Mouse (Mus musculus) kidney, postnatal 36 days (tissue): ENCODE data around the gene Ccl27a.
"Not testable (repeated sequence)": the region's sequence is repeated elsewhere in the genome, so short reads cannot be mapped to it uniquely, and the experiment has no call there.

Experiments used
- DNase-seq, 2 experiments: peaks; one replicate each; pipeline ENCODE4 v3.0.0; 2021 to 2022; ENCODE audit warnings: mixed read lengths in 2 of 2

Ccl27a gene

GRCm38 (mm10) chr4:41774002-41774401, at the start of gene Ccl27a:
Gene Ccl27a (minus strand): TSS chr4:41774247.
- DNase-seq: peak; percentile 92 to 93

- not testable (repeated sequence) for DNase-seq
These were observed 9.2 kb upstream of the Ccl27a start for GRCm38 (mm10) chr4:41783197-41783596.

DNA sequence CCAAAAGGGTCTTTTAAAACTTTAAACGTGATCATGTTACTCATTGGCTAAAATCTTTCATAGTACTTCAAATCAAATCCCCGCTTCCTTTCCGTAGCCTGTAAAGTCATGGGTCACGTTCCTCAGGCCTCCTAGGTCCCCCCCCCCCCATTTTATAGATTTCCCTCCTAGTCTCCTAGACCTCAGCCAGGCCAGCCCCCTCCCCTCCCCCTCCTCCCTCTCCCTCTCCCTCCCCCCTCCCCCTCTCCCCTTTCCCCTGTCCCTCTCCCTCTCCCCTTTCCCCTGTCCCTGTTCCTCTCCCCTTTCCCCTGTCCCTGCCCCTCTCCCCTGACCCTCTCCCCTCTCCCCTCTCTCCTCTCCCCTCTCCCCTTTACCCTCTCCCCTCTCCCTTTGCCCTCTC, 8.7 kb upstream of the Ccl27a start:
- DNase-seq: not testable (repeated sequence)

DNA sequence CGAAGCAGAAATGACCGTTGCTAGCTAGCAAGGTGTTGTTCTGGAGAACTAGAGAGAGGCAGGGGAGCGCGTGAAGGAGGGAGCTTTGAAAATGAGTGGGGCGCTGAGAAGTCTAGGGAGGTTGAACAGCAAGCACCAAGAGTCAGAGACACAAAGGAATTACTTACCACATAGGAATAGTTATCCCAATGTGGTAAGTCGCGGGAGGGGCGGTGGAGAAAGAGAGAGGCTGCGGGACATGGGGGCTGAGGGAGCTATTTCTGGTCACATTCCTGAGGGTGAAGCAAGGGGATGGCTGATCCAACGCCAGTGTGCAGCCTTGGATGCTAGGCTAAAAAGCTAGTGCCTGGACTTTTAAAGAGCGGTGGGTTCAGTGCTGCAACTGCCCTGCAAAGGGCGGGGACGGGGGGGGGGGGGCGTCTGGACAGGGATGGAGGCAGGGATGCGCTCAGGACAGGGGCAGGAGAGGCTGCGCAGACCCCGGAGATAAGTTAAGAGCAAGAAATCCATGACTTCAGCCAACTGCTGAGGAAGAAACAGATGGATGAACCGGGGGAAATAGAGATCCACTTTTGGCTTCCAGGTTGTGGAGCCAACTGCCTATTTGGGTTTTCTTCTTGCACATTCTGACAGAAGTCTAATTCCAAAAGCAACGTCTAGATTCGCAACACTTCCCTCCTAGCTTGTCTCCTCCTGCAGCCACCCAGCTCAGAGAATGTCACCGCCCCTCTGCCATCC, 7.9 kb upstream of the Ccl27a start:
- not testable (repeated sequence) for DNase-seq

GRCm38 (mm10) chr4:41781271-41781670, 7.2 kb upstream of the Ccl27a start:
- DNase-seq: not testable (repeated sequence)

GRCm38 (mm10) chr4:41775840-41776239, 1.8 kb upstream of the Ccl27a start:
- DNase-seq: not testable (repeated sequence)

GRCm38 (mm10) chr4:41774506-41774905, 459 bp upstream of the Ccl27a start:
- not testable (repeated sequence) for DNase-seq

DNA sequence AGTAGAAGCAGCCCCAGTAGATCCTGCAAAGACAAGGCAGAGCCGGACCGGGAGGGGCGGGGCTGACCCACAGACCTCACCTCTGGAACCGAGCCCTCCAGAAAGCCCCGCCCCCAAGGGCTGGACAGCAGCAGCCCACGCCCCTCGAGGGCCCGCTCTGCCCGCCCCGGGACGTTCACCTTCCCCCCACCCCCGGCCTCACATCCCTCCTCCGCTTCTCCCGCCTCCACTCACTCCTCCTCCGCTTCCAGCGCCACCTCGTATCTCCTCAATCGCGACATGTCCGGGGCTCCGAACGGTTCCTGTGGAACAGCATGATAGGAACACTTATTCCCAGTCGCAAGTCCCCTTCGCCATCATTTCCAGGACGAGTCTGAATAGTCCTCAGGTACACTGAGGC, 545 bp downstream of the Ccl27a start:
- DNase-seq: peak; percentile 86 to 87

DNA sequence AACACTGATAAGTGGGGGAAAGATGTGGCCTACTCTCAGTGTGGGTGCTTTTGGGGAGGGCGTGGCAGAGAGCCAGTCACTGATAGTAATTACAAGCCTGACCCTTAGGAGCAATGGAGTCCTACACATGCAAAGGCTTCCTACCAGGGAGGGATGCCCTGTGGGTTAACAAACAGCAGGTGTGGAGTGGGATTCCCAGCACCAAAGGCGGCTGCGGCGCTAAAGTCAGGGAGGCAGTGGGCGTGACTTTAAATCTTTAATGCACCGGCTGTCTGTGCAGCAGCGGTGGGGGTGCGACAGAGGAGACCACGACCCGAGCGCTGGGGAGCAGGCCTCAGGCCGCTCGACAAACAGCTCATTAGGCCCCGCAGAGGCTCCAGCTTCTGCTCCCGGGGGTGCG, 1.1 kb downstream of the Ccl27a start:
- DNase-seq: not testable (repeated sequence)

DNA sequence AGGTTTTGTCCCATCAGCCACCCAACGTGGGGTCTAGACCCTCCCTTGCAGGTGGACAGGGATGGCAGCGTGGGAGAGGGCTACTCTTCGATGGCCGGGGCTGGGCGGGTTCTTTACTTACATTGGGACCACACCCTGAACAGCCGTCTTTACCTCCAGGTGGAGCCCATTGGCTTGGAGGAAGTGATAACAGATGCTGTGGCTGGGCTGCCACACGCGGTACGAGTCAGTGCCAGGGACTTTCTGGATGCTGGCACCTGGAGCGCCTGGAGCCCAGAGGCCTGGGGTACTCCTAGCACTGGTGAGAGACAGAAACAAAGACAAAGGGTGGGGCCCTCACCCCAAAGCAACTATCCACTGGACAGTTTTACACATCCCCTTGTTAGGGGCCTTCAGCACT, 6.7 kb downstream of the Ccl27a start:
- not testable (repeated sequence) for DNase-seq

GRCm38 (mm10) chr4:41763176-41763575, 10.9 kb downstream of the Ccl27a start:
- not testable (repeated sequence) for DNase-seq

DNA sequence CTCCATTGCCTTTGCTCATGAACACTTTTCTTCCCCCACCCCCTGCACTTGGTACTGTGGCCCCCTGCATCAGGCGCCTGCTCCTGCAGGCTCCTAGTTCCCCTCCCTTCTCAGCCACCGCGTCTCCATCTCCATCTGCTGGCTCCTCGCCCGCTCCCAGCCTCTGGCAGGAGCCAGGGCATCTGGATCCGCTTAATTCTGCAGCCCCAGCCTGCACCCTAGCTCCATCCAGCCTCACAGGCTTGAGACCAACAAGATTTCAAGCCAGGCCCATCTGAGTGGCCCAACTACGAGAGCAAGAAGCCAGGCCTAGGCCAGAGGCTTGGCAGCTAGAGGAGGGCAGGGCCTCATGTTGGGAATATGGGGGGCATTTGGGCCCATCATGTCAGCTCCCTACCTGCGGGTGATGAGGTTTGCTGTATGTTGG, 11.3 kb downstream of the Ccl27a start:
- DNase-seq: peak in 1 of 2 experiments; percentile 63

DNA sequence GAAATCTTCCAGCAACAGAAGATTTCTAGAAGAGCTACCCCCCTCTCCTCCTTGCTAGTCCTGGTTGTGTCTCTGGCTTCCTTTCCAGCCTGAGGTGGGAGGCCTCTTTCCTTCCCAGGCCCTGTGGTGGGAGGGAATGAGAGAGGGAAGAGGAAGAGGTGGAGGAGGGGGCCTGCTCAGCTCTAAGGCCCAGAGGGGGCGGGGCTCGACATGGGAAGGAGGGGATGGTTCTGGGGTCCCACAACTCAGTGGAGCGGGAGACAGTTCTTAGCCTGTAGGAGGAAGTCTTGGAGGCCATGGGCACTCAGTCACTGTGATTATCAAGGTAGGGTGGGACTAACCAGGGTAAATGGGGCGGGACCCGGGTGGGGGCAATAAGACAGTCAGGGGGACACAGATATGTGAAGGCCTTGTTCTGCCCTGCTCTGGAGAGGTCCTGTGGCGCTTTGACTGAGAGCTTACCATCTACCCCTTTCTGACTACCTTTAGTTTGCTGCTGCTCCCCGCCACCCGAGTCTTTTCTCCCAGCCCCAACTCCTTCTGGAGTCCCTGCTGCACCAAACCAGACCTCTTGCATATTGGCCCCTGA, 11.9 kb downstream of the Ccl27a start:
- DNase-seq: no peak

GRCm38 (mm10) chr4:41761680-41762079, 12.4 kb downstream of the Ccl27a start:
- no peak for DNase-seq

DNA sequence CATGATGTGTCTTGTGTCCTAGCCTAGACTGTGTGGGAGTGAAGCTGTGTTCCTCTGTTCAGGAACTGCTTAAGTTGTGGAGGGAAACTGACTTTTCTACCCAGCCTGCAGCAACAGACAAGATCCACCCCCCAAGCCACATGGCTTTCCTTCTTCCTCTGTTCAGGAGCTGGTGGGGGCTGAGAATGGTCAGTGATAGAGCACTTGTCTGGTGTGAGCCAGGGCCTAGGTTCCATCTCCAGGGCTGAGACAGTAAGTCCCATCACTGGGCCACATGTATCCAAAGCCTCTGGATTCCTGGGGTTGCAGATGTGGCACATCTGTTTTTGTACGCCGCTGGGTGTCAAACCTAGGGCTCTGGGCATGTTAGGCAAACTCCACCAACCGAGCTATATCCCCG, 13.1 kb downstream of the Ccl27a start:
- DNase-seq: no peak

GRCm38 (mm10) chr4:41760288-41760721, 13.7 kb downstream of the Ccl27a start:
- peak; percentile 96 to 98 for DNase-seq

GRCm38 (mm10) chr4:41759656-41760287, 14.3 kb downstream of the Ccl27a start:
- peak in 1 of 2 experiments; percentile 45 for DNase-seq

DNA sequence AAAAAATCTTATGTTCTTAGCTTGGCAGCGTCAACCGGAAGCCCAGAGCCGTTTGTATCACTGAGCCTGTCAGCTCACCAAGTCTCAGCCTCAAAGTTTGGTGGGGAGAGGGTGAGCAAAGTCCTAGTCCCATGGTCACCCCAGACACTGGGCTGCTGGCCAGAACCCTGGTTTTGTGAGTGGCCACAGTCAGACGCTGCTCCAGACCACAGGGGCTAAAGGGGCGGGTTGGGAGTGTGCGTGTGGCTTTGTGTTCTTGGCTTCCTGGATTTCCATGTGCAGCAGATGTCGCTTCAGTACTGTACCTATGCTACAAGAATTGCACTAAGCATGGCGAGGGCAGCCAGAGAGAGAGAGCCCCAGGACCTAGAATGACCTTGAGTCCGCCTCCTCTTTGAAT, 14.8 kb downstream of the Ccl27a start:
- peak; percentile 88 to 91 for DNase-seq

GRCm38 (mm10) chr4:41758701-41759100, 15.3 kb downstream of the Ccl27a start:
- no peak for DNase-seq

DNA sequence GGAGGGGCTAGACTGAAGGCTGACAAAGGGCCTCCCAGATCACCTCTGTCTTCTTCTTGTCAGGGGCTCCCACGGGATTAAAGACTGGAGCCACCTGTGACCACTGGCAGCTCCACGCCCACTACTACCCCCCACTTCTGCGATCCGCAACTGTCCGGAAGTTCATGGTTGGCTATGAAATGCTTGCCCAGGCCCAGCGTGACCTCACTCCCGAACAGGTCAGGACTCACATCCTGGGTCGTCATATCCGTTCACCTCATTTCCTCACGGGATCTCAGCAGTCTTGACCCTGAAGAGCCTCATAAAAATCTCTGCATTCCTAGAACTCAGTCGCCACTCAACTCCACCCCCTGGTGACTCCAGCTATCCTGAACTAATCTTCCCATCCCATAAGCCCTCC, 16.0 kb downstream of the Ccl27a start:
- DNase-seq: peak; percentile 63 to 69

DNA sequence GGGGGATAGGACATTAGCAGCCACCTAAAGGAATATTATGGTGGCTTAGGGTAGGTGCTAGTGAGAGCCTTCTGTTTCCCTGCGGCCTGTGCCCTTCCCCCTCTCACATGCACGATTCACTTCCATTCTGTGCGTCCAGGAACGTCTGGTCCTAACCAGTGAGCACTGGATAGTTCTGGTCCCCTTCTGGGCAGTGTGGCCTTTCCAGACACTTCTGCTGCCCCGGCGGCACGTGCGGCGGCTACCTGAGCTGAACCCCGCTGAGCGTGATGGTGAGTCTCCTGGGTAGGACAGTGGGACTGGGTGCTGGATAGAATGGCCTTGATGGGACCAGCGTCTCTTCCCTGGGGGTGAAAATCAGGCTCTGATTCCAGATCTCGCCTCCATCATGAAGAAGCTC, 16.7 kb downstream of the Ccl27a start:
- DNase-seq: peak; percentile 60 to 66

- DNase-seq: no peak
These were observed 17.6 kb downstream of the Ccl27a start for GRCm38 (mm10) chr4:41756440-41756839.
